Mouse (Mus musculus) layer of hippocampus, adult 2 months (tissue): ENCODE measurements around the gene BC147527. TPM values are rescaled to one million over a fixed set of nuclear protein-coding genes. Genes with fewer than 3 reads are reported as not detected.

Experiments
- DNase-seq, 2 experiments: peaks; one replicate each; pipeline ENCODE4 v3.0.0; 2022; ENCODE audit warnings: low spot score in 2 of 2
- H3K27ac ChIP-seq: fragments of 200-600 bp; 2 replicates; pipeline ENCODE4 v1.8.1; 2022
- H3K4me3 ChIP-seq: fragments of 200-600 bp; 2 replicates; pipeline ENCODE4 v1.8.1; 2022; ENCODE audit warnings: mild to moderate bottlenecking
- CTCF ChIP-seq: fragments of 200-600 bp; conservative IDR thresholded peaks from 2 replicates; pipeline ENCODE4 v1.8.1; 2022; ENCODE audit warnings: antibody characterized with exemption, mild to moderate bottlenecking, moderate library complexity
- total RNA-seq, 2 experiments: library from RNA; stranded (reverse); gene quantifications; 2 replicates each; pipeline ENCODE4 v1.2.3; 2021

The BC147527 gene
- total RNA-seq, 2 experiments from 2014 or later, result not detected

- Histone ChIP-seq H3K27ac (no peak overlapping the region), H3K4me3 (no peak overlapping the region)
- no peak for TF ChIP-seq CTCF
- DNase-seq, result no peak
These were observed 20.5 kb downstream of the BC147527 start for GRCm38 (mm10) chr13:120320721-120321120.

Other genes starting within 250 kb of the BC147527 start
- not detected for gene Gm21188, start 248.2 kb upstream of the BC147527 start, total RNA-seq
- not detected for gene Gm20767, start 160.1 kb upstream of the BC147527 start, total RNA-seq
- gene Gm21818, start 128.0 kb upstream of the BC147527 start, total RNA-seq, result not detected
- not detected for gene Gm21762, start 84.4 kb upstream of the BC147527 start, total RNA-seq
- not detected for gene Gm21731, start 61.3 kb upstream of the BC147527 start, total RNA-seq
- gene AF067061, start 37.3 kb upstream of the BC147527 start, total RNA-seq, result not detected
- not detected for gene Tcstv3, start 16.5 kb downstream of the BC147527 start, total RNA-seq